Mouse (Mus musculus) hindlimb bud, embryonic 11.5 days (tissue): ENCODE results near the gene Commd9.

Source experiments
- DNase-seq: peaks from one replicate; pipeline ENCODE4 v3.0.0-alpha.2; 2012; ENCODE audit warnings: low read depth, low spot score; ENCODE audit errors: extremely low spot score

The Commd9 gene

DNA sequence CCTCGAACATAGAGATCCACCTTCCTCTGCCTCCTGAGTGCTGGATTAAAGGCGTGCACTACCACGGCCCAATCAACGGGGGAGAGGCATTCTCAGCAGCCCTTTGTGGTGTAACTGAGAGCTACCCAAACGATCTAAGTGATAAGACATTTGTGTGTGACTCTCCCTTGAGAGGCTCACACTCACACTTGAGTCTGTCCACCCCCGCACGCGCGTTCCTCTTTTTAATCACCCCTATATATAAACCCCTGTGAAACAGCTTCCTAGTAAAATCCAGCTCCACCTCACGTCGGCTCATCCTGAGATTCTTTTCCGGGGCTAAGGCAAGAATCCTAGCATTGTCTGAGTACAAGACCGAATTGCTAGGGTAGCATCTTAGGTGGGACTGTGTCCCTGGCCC, 22.7 kb downstream of the Commd9 start:
- DNase-seq, result no peak

DNA sequence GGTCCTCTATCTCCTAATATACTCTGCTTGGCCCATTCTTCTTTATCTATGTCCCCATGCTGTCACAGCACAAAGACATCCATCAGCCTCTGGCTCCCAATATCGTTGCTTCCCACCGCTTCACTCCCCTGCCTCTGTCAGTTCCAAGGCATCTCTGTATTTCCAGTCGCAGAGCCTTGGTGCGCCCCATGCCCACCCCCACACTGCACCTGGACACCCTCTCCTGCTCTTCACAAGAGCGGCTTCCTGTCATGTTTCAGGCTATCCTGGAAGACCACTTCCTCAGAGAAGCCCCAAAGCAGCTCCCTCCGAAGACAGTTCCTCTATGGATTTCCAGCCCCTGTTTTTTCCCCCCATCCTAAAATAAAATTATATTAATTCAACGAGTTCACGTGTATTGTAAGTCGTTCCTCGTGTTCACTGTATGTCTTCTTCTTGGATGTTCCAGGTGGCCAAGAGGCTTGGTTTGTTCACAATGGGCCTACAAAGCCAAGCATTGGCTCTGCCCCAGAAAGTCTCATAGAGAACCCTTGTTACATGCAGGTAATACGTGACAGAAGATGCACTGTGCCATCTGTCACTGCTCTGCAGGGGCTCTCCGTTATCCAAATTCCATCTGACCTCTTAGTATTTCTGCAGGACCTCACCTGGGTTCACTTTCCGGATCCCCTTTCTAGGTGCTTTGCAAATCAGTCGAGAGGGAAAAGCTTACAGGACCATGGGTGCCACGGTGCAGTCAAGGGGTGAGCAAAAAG, 23.5 kb downstream of the Commd9 start:
- no peak for DNase-seq

DNA sequence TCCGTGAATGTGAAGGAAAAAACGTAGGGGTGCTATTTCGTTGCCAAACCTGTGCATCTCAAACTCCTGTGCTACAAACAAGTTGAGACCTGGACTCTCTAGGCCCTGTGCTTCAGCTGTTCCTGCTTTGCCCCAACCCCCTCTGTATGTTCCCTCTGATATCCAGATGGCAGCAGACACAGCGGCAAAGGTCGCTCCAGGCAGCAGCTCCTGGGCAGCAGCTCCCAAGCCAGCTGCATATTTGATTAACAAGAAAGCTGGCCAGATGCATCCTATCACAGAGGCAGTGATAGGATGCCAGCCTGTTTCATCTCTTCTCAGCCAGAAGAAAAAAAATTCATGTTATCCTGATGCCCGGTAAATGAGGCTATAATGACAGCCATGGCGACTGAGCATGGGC, 32.5 kb downstream of the Commd9 start:
- no peak for DNase-seq

- no peak for DNase-seq
Observed at GRCm38 (mm10) chr2:101920136-101920554, 34.1 kb downstream of the Commd9 start.

GRCm38 (mm10) chr2:101922302-101922701, 36.3 kb downstream of the Commd9 start:
- DNase-seq, result no peak

DNA sequence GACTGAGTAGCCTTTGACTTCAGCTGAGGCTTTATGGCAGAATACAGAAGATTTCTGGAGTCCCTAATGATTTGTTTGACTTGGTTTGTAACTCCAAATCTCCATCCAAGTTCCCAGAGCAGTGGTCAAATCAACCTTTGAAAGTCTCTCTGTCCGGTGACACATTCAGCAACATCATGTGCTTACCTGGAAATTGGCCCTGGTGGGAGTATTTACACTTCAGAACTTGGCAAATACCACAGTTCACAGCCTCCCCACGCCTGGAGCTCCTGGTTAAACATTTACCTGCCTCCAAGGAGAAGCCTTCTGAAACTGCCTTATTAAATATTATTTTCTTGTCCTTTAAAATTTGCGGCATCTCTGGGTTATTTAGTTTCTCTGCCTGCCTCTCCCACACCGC, 37.1 kb downstream of the Commd9 start:
- DNase-seq, result no peak

DNA sequence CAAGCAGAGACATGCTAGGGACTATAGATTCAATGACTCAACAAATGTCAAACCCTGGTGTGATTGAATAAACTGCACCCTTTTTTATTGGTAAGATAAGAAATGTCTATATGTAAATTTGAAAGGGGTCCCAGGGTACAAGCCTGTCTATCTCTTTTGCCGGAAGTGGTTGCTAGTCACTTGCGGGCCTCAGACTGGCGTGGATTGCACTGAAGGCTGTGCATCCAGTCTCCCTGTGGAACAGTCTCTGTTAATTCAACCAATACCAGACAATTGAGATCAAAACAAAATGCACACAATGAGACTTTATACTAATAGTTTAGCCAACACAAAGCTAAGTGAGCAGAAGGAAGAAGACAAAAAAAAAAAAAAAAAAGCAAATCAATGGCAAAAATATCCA, 39.1 kb downstream of the Commd9 start:
- no peak for DNase-seq

GRCm38 (mm10) chr2:101925591-101926188, 39.6 kb downstream of the Commd9 start:
- no peak for DNase-seq

DNA sequence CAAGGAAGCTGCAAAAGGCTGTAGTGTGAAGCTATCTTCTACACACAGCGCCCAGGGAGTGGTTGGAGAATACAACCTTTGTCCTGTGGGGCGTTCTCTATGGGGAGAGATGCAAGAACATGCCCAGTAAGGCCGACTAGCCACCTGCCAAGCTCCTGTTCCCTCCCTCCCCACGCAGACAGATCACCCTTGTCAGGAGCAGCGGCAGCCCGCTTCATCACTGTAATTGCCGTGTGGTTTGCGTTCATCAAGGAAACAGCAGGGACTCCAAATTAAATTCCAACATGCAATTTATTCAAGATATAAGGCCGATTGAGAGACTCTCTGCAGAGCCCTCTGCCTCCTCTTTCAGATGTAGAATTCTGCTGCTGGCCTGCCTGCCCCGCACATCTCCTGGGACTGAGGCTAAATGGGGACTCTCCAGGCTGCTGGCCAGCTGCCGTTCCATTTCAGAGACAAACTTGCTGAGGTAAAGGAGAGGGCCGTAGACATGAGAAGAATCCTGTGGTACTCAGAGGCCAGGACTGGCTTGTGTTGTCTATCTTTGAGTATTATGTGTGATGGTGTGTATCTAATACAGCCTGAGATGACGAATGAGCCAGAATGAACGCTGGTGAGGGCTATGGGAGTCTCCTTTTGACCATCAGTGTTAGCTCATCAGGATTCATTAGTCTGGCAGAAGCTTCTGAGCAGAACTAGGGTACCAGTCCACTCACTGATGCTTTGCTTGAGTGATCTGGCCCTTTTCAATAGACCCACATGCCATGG, 46.3 kb downstream of the Commd9 start:
- DNase-seq, result no peak

GRCm38 (mm10) chr2:101933301-101933700, 47.3 kb downstream of the Commd9 start:
- DNase-seq, result no peak

DNA sequence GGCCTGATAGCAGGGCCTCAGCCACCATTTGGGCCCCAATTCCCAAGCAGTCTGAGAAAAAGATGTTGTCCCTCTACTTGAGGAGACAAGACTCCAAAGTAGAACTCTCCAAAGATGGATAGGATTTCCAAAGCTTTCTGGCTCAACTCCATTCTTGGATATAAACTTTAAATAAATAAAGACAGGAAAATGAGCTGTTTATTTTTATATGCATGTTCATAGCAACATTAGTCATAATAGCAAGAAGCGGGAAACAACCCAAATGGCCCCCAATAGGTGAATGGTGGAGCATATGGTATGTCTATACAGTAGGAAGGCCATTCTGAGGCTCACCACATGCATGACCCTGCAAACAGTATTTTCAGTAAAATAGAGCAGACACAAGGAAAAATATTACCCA, 49.0 kb downstream of the Commd9 start:
- no peak for DNase-seq

- DNase-seq, result no peak
Observed at GRCm38 (mm10) chr2:101950716-101951520, 64.9 kb downstream of the Commd9 start.
